Mouse (Mus musculus): ENCODE data around the gene Tff3.

GRCm38 (mm10) chr17:31088711-31089110 is 40.7 kb downstream of the Tff3 start:
- TF ChIP-seq POLR2A (IDR thresholded peaks at IDR 0.05; ENCODE audit: borderline replicate concordance, extremely low read depth, insufficient read depth, insufficient read length, poor library complexity, severe bottlenecking) (no peak), CTCF (IDR thresholded peaks at IDR 0.05; ENCODE audit: borderline replicate concordance, extremely low read depth, insufficient read depth, insufficient read length) (no peak)
